Mouse (Mus musculus): Measurements from ENCODE around the gene Pcdh10. TPM values are rescaled to one million over a fixed set of nuclear protein-coding genes. Genes with fewer than 3 reads are reported as not detected.

Gene Pcdh10
- 0.17 TPM for polyA plus RNA-seq (2017; shearing (Covaris generic))

GRCm38 (mm10) chr3:45378145-45378544, at the start of gene Pcdh10:
Gene Pcdh10, plus strand, starts transcription at chr3:45378398.

Measured in naive thymus-derived CD4-positive, alpha-beta T cell, adult 5 months (primary cell).